Mouse (Mus musculus): ENCODE data around the gene Eng. TPM values are rescaled to one million over a fixed set of nuclear protein-coding genes. Genes with fewer than 3 reads are reported as not detected.

Eng gene
- total RNA-seq, 1 experiment, result 18.3 TPM

DNA sequence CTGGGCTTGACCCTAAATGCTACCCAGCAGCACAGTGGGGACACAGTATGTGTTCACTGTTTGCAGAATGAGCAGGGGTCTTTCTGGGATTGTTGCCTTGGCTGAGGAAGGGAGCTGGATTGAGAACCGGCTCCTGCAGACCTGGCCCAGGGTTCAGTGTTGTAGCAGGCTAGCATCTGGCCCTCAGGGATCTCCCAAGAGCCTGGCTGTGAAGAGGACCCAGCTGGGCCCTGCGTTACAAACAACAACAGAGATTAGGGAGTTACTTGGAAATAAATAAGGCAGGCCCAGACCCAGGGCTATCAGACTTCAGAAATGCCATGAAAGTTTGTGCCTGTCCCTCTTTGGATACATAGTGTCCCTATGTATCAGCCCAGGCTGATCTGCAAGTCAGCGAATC is 748 bp upstream of the Eng start:
- H3K4me3 ChIP-seq (ENCODE audit: insufficient read depth in 1 of 2, low read depth in 1 of 2, low read length in 2 of 2, poor library complexity in 1 of 2, severe bottlenecking in 1 of 2), result no peak overlapping the region
- no peaks in the 10 kb centered on the region for H3K9me3 ChIP-seq (ENCODE audit: control insufficient read depth, insufficient read depth, low read depth, low read length)
- H3K4me1 ChIP-seq (ENCODE audit: control insufficient read depth in 2 of 2, insufficient read depth in 2 of 2, low read length in 2 of 2, poor library complexity in 1 of 2), result peaks cover 3 to 6% of the 10 kb centered on the region in 2 experiments; a peak in 2 of 4 replicates
- no peak for DNase-seq (ENCODE audit: low read depth, low spot score)
- in situ Hi-C loops (cut with MboI; ENCODE audit: low sequenced_read_pairs in 2 of 2, unreplicated experiment in 2 of 2), result no loop called here
- no peak overlapping the region for H3K27ac ChIP-seq (ENCODE audit: insufficient read depth, low read depth, low read length, poor library complexity, severe bottlenecking)
- no peak overlapping the region for H3K9ac ChIP-seq (ENCODE audit: insufficient read depth, low read depth, low read length, poor library complexity, severe bottlenecking)
- TF ChIP-seq MAFK (IDR thresholded peaks at IDR 0.05; ENCODE audit: insufficient read depth, low read depth, low read length) (no peak), ZNF384 (IDR thresholded peaks at IDR 0.05; ENCODE audit: low read depth, low read length) (no peak), HCFC1 (IDR thresholded peaks at IDR 0.05; ENCODE audit: borderline replicate concordance, insufficient read depth, low read length) (no peak)
- H3K36me3 ChIP-seq (ENCODE audit: control insufficient read depth, insufficient read depth, low read length, poor library complexity, severe bottlenecking), result peaks cover 2% of the 10 kb centered on the region; the same call in 1 of the 2 replicates

DNA sequence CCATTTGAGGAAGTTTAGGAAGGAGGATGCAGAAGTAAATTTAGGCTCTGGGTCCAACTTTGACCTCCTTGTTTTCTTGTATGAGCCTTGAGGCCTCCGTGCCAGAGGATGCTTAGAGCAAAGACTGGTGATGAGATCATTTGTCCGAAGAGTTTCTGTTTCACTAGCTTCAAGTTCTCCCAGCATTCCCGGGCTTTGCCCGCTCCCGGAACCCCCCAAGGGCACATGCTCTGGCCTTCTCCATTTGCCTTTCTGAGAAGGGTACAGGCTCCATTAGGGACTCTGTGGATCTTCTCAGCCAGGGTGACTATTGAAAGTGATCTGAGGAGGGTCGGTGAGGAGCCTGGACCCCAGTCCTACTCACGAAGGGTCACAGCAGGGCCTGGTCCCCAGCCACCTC is 971 bp downstream of the Eng start:
- in situ Hi-C loops (cut with MboI; ENCODE audit: low sequenced_read_pairs in 2 of 2, unreplicated experiment in 2 of 2), result no loop called here
- peak overlapping the region; percentile 67 to 68 for H3K4me3 ChIP-seq (ENCODE audit: insufficient read depth in 1 of 2, low read depth in 1 of 2, low read length in 2 of 2, poor library complexity in 1 of 2, severe bottlenecking in 1 of 2)
- peaks cover 2% of the 10 kb centered on the region; the same call in 1 of the 2 replicates for H3K36me3 ChIP-seq (ENCODE audit: control insufficient read depth, insufficient read depth, low read length, poor library complexity, severe bottlenecking)
- no peak for DNase-seq (ENCODE audit: low read depth, low spot score)
- no peaks in the 10 kb centered on the region for H3K9me3 ChIP-seq (ENCODE audit: control insufficient read depth, insufficient read depth, low read depth, low read length)
- no peak for TF ChIP-seq CHD2 (IDR thresholded peaks at IDR 0.05; ENCODE audit: low read depth, low read length)
- H3K27ac ChIP-seq (ENCODE audit: insufficient read depth, low read depth, low read length, poor library complexity, severe bottlenecking), result no peak overlapping the region
- H3K4me1 ChIP-seq (ENCODE audit: control insufficient read depth in 2 of 2, insufficient read depth in 2 of 2, low read length in 2 of 2, poor library complexity in 1 of 2), result peaks cover 3 to 6% of the 10 kb centered on the region in 2 experiments; a peak in 2 of 4 replicates
- H3K9ac ChIP-seq (ENCODE audit: insufficient read depth, low read depth, low read length, poor library complexity, severe bottlenecking), result peak overlapping the region; percentile 72; the same call in 1 of the 2 replicates

DNA sequence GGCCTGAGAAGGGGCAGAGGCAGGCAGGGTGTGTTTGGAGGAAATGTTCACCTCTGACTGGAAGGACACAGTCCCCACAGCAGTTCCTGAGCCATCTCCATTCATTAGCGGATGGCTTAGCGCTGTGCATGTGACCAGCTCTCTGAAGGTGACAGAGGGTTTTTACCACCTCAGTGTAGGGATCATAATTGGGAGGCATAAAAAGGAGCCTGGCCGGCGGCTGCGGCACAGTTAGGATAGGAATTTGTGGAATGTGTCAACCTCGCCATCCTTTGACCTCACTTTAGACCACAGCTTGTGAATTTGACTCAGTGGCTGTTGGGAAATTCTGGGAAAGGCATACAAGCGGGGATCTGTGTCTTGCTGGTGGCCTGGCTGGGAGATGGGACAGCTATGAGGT is 7.4 kb downstream of the Eng start:
- H3K9me3 ChIP-seq (ENCODE audit: control insufficient read depth, insufficient read depth, low read depth, low read length), result no peaks in the 10 kb centered on the region
- no peak overlapping the region for H3K9ac ChIP-seq (ENCODE audit: insufficient read depth, low read depth, low read length, poor library complexity, severe bottlenecking)
- peaks cover 0 to 25% of the 10 kb centered on the region in 2 experiments; a peak in 3 of 4 replicates for H3K4me1 ChIP-seq (ENCODE audit: control insufficient read depth in 2 of 2, insufficient read depth in 2 of 2, low read length in 2 of 2, poor library complexity in 1 of 2)
- in situ Hi-C loops (cut with MboI; ENCODE audit: low sequenced_read_pairs in 2 of 2, unreplicated experiment in 2 of 2), result no loop called here
- H3K4me3 ChIP-seq (ENCODE audit: insufficient read depth in 1 of 2, low read depth in 1 of 2, low read length in 2 of 2, poor library complexity in 1 of 2, severe bottlenecking in 1 of 2), result no peak overlapping the region
- peaks cover 10% of the 10 kb centered on the region; the same call in 1 of the 2 replicates for H3K36me3 ChIP-seq (ENCODE audit: control insufficient read depth, insufficient read depth, low read length, poor library complexity, severe bottlenecking)
- TF ChIP-seq ZC3H11A (IDR thresholded peaks at IDR 0.05; ENCODE audit: borderline replicate concordance, low read depth, low read length), result no peak
- no peak for TF ChIP-seq ZNF384 (IDR thresholded peaks at IDR 0.05; ENCODE audit: low read depth, low read length)
- no peak for TF ChIP-seq HCFC1 (IDR thresholded peaks at IDR 0.05; ENCODE audit: borderline replicate concordance, insufficient read depth, low read length)
- no peak for TF ChIP-seq CHD2 (IDR thresholded peaks at IDR 0.05; ENCODE audit: low read depth, low read length)
- no peak for TF ChIP-seq MAFK (IDR thresholded peaks at IDR 0.05; ENCODE audit: insufficient read depth, low read depth, low read length)
- DNase-seq (ENCODE audit: low read depth, low spot score), result no peak
- H3K27ac ChIP-seq (ENCODE audit: insufficient read depth, low read depth, low read length, poor library complexity, severe bottlenecking), result no peak overlapping the region

DNA sequence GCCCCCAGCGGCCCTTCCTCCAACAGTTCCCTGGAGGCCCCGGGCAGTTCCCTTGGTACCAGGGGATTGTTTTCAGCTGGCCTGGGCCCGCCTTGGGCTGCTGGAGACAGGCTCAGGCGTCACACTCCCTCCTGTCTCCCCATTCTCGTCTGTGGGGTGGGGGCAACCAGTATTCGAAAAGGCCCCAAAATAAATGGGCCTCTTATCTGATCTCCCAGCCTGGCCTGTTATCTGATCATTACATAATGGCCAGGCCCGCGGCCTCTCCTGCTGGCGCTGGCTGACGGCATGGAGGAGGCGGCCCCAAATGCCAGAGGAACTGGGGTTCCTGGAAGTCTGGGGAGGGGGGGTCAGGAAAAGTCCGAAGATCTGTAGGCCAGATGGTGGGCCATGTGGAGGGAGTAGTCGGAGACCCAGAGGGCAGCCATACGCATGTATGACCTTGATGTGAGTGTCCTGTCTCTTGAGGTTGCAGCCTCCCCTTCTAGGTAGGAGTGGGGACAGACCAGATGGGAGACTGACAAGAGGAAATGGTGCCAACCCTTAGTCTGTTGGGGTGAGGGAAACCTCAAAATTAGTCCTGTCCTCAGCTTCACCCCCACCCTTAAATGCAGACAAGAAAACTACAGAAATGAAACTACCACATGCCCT is 8.5 kb downstream of the Eng start:
- in situ Hi-C loops (cut with MboI; ENCODE audit: low sequenced_read_pairs in 2 of 2, unreplicated experiment in 2 of 2), result no loop called here
- H3K27ac ChIP-seq (ENCODE audit: insufficient read depth, low read depth, low read length, poor library complexity, severe bottlenecking), result peak overlapping the region; percentile 68; the same call in 1 of the 2 replicates

More for the DNA sequence above, 8.5 kb downstream of the Eng start:
- H3K36me3 ChIP-seq (ENCODE audit: control insufficient read depth, insufficient read depth, low read length, poor library complexity, severe bottlenecking), result peaks cover 10% of the 10 kb centered on the region; the same call in 1 of the 2 replicates
- peak overlapping the region; percentile 13 to 32; a peak in 2 of 4 replicates for H3K4me3 ChIP-seq (ENCODE audit: insufficient read depth in 1 of 2, low read depth in 1 of 2, low read length in 2 of 2, poor library complexity in 1 of 2, severe bottlenecking in 1 of 2)
- no peak for DNase-seq (ENCODE audit: low read depth, low spot score)
- TF ChIP-seq CHD2 (IDR thresholded peaks at IDR 0.05; ENCODE audit: low read depth, low read length) (no peak), ZNF384 (IDR thresholded peaks at IDR 0.05; ENCODE audit: low read depth, low read length) (no peak), MAFK (IDR thresholded peaks at IDR 0.05; ENCODE audit: insufficient read depth, low read depth, low read length) (no peak), HCFC1 (IDR thresholded peaks at IDR 0.05; ENCODE audit: borderline replicate concordance, insufficient read depth, low read length) (no peak), ZC3H11A (IDR thresholded peaks at IDR 0.05; ENCODE audit: borderline replicate concordance, low read depth, low read length) (no peak)
- peak overlapping the region; percentile 47; the same call in 1 of the 2 replicates for H3K9ac ChIP-seq (ENCODE audit: insufficient read depth, low read depth, low read length, poor library complexity, severe bottlenecking)
- peaks cover 0 to 25% of the 10 kb centered on the region in 2 experiments; a peak in 3 of 4 replicates for H3K4me1 ChIP-seq (ENCODE audit: control insufficient read depth in 2 of 2, insufficient read depth in 2 of 2, low read length in 2 of 2, poor library complexity in 1 of 2)
- no peaks in the 10 kb centered on the region for H3K9me3 ChIP-seq (ENCODE audit: control insufficient read depth, insufficient read depth, low read depth, low read length)

All from ES-E14 (cell line).